Mouse (Mus musculus) naive thymus-derived CD4-positive, alpha-beta T cell, adult 2 months (primary cell): Measurements from ENCODE around the gene Traf3ip2.

Experiments used
- DNase-seq: peaks from one replicate; pipeline ENCODE4 v3.0.0-alpha.2; 2011; ENCODE audit warnings: low read depth

The Traf3ip2 gene

DNA sequence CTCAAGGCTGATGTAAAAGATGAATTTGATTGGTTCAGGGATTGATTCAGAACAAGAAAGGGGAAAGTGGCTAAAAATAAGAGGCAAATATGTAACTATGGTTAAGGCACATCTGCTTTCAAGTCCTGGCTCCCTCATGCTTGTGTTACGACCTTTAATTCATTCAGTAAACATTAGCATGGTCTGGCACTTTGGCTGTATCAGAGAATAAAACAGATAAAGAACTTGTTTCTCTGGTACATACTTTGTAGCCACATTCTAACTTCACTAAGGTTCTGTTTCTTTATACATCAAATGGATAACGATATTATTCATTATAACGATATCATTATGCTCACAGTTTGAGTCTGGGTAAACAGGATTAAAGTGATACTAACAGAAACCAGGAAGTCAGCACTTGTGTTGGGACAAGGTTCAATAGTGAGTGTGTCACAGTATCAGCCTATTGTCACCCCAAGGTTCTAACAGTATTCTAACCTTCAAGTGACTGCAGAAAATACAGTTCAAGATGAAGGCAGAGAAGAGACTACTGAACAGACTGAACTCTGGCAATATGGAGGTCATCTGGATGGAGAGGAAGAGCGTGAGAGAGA is 65.6 kb downstream of the Traf3ip2 start:
- DNase-seq = no peak

DNA sequence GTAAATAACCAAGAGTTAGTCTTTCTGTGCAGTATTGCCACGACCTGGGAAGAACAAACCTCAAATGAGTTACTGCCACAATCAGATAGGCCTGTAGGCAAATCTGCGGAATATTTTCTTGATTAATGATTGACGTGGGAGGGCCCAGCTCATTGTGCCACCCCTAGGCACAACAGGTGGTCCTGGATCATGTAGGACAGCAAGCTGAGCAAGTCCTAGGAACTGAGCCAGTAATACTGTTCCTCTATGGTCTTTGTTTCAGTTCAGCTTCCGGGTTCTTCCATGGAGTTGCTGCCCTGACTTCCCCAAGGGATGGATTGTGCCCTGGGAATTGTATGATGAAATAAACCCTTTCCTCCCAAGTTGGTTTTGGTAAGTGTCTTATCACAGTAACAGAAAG is 68.3 kb downstream of the Traf3ip2 start:
- no peak for DNase-seq

- no peak for DNase-seq
Observed at GRCm38 (mm10) chr10:39682556-39682955, 69.8 kb downstream of the Traf3ip2 start.

GRCm38 (mm10) chr10:39683481-39683880 is 70.7 kb downstream of the Traf3ip2 start:
- DNase-seq = no peak

- no peak for DNase-seq
Observed at GRCm38 (mm10) chr10:39686811-39687210, 74.1 kb downstream of the Traf3ip2 start.

DNA sequence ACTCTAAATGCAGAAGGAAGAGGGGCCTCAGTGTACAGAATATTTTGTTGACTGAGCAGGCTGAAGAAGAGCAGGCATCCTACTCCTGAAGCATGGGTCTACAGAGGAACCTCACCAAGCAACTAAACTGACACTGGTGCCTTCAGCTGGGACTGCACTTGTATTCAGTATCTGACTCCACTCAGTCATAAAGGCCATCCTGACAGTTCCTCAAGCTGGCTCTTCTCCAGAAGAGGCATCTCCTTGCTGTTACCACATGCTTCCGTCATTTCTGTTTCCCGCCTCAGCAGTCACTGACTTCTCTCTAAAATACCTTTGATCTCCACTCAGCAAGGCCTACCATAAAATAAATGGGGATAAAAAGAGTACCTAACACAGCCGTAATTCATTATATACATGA is 75.1 kb downstream of the Traf3ip2 start:
- DNase-seq = no peak

DNA sequence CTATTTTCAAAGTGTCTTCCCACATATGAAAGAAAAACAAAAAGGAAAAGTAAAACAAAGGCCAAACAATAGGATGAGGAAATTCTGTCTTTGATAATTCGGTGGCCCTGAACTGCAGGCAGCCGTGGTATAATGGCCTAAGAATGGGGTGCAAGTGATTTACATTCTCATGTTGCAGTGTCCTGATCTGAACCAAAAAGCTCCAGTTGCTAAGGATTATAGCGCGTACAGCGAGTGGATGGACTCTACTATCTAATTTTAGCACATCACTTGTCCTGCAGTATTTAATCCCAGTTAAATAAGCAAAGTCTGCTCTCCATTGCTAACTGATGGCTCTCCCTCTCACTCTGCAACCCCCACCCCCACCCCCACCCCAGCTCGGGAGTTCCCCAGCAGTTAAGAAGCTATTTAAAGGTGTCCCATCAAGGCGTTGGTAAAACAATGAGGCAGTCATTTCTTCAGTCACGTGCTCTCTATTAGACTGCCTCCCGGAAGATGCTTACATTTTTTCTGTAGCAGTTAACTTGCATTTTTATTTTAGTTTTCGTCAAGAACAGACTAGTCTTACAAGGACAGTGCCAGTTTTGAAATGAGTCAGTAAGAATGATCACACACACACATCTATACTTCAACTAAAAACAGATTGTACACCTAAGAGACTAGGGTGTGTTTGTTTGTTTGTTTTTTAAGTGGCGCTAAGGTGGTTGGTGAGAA is 78.8 kb downstream of the Traf3ip2 start:
- no peak for DNase-seq

GRCm38 (mm10) chr10:39692152-39692551 is 79.4 kb downstream of the Traf3ip2 start:
- DNase-seq = no peak
